Mouse (Mus musculus) embryonic fibroblast, embryonic 13.5 days (primary cell): ENCODE results near the gene Tubb1.

Experiments used
- CTCF ChIP-seq: IDR thresholded peaks from 2 replicates; pipeline ENCODE4 v1.5.1; 2011; ENCODE audit warnings: mild to moderate bottlenecking, control low read depth, low read length, moderate library complexity, borderline replicate concordance; ENCODE audit not compliant: insufficient read depth
- POLR2A ChIP-seq: IDR thresholded peaks from 2 replicates; pipeline ENCODE4 v1.6.1; 2011; ENCODE audit warnings: low read depth, mild to moderate bottlenecking, control low read depth, low read length, moderate library complexity

GRCm38 (mm10) chr2:174472818-174473549, 22.5 kb downstream of the Tubb1 start, which contains the start of gene Prelid3b:
- TF ChIP-seq CTCF: no peak
- TF ChIP-seq POLR2A: peak; percentile 84
